Mouse (Mus musculus) kidney, embryonic 16.5 days (tissue): Measurements from ENCODE around the gene Hist1h2ae. TPM values are rescaled to one million over a fixed set of nuclear protein-coding genes. Genes with fewer than 3 reads are reported as not detected.
"Not testable (repeated sequence)": the region's sequence is repeated elsewhere in the genome, so short reads cannot be mapped to it uniquely, and the experiment has no call there.

Experiments used
- ATAC-seq: fragments of 200-750 bp; cut with Nextera tagmentation; 2 replicates; pipeline ENCODE4 v1.8.0; 2017; ENCODE audit warnings: moderate TSS enrichment; ENCODE audit not compliant: low FRiP score, low TSS enrichment
- H3K27ac ChIP-seq: fragments of 300-500 bp; sonication (generic); 2 replicates; pipeline ENCODE4 v1.5.1; 2014; ENCODE audit warnings: low read length
- H3K27me3 ChIP-seq: fragments of 300-500 bp; sonication (generic); 2 replicates; pipeline ENCODE4 v1.6.1; 2014; ENCODE audit warnings: low read length, control low read depth, mixed read lengths; ENCODE audit not compliant: insufficient read depth
- H3K36me3 ChIP-seq: fragments of 300-500 bp; sonication (generic); 2 replicates; pipeline ENCODE4 v1.6.1; 2014; ENCODE audit warnings: low read length, control low read depth, mixed read lengths; ENCODE audit not compliant: insufficient read depth
- H3K4me1 ChIP-seq: fragments of 300-500 bp; sonication (generic); 2 replicates; pipeline ENCODE4 v1.6.1; 2014; ENCODE audit warnings: low read length, control low read depth, mixed read lengths; ENCODE audit not compliant: insufficient read depth
- H3K4me2 ChIP-seq: fragments of 300-500 bp; sonication (generic); replicated peaks from 2 replicates; pipeline ENCODE4 v1.6.1; 2014; ENCODE audit warnings: low read depth, low read length
- H3K4me3 ChIP-seq: fragments of 300-500 bp; sonication (generic); 2 replicates; pipeline ENCODE4 v1.5.1; 2014; ENCODE audit warnings: mild to moderate bottlenecking, low read length
- H3K9ac ChIP-seq: fragments of 300-500 bp; sonication (generic); replicated peaks from 2 replicates; pipeline ENCODE4 v1.6.1; 2014; ENCODE audit warnings: low read length
- H3K9me3 ChIP-seq: fragments of 300-500 bp; sonication (generic); 2 replicates; pipeline ENCODE4 v1.6.1; 2016; ENCODE audit warnings: low read length, control low read depth
- WGBS: fragments of 180-500 bp; shearing (Covaris S2); extraction: QIAGEN DNeasy Blood & Tissue Kit; methylation state at CpG from one replicate; pipeline ENCODE4 v1.1.7; 2014; 5-methylcytosine and 5-hydroxymethylcytosine counted together
- polyA plus RNA-seq: library from polyadenylated mRNA; unstranded; fragments of >200 nt; fragmentation: Nextera tagmentation; extraction: Ambion mirVana; gene quantifications from 2 replicates; pipeline ENCODE4 v1.2.1, GENCODE M21; 2015

Hist1h2ae gene
- polyA plus RNA-seq, 1 experiment from 2014 or later = 57.7 TPM

DNA sequence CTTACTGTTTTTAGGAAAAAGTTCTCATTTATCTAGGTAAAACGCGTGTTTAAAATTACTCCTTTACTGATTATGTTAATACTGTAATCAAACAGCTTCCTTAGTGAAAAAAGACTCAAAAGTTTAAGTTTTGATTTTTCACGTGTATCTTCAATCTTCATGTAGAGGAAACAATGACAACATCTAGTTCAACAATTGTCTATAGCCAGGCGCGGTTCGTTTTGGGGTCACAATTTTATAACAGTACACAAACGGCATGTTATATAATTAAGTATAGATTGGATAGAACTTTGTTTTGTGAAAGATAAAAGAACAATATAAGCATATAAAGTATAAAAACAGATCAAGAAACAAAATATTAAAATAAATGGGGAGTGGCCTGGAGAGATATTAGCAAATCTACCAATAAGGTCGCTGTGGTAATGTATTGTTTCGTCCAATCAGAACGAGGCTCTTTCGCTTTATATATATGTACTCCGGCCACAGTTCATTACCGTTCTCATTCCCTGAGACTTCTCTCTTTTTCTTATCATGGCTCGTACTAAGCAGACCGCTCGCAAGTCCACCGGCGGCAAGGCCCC lies 4.3 kb upstream of the Hist1h2ae start, which contains the start of gene Hist1h3d:
Hist1h3d (plus strand) TSS at position 493 of the 581 bp plus-strand sequence.
- Histone ChIP-seq H3K4me2 (peak within 1 kb of the TSS; percentile 61), H3K9me3 (no peaks in the 10 kb centered on the region), H3K27me3 (no peaks in the 10 kb centered on the region), H3K9ac (peak within 1 kb of the TSS; percentile 79), H3K4me1 (peaks cover 15% of the 10 kb centered on the region), H3K27ac (peak within 1 kb of the TSS; percentile 89), H3K36me3 (no peaks in the 10 kb centered on the region), H3K4me3 (peak within 1 kb of the TSS; percentile 54)
- under 1% methylated on average over 17 of the region's 18 CpGs for WGBS
- peak; percentile 69 for ATAC-seq

DNA sequence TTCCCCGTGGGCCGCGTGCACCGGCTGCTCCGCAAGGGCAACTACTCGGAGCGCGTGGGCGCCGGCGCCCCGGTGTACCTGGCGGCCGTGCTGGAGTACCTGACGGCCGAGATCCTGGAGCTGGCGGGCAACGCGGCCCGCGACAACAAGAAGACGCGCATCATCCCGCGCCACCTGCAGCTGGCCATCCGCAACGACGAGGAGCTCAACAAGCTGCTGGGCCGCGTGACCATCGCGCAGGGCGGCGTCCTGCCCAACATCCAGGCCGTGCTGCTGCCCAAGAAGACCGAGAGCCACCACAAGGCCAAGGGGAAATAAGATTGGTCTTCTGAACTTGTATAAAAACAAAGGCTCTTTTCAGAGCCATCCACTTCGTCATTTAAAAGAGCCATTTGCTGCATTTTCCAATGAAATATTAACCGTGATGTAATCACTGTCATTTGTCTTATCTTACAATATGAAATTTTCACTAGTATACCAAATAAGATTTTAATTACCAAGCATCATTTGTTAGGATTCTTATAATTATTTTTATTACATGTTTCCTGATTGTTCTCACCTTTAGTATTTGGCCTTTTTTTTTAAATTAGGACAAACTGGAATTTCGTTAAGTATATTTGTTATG lies 3.6 kb upstream of the Hist1h2ae start:
- H3K27ac ChIP-seq = peak overlapping the region; percentile 89
- H3K4me3 ChIP-seq = peak overlapping the region; percentile 57
- not testable (repeated sequence) for H3K36me3 ChIP-seq, ATAC-seq, H3K9me3 ChIP-seq, H3K27me3 ChIP-seq
- under 1% methylated on average over 5 of the region's 39 CpGs for WGBS
- peak overlapping the region; percentile 51 for H3K4me2 ChIP-seq
- H3K4me1 ChIP-seq = peaks cover 20% of the 10 kb centered on the region
- 0 out of 2 replicates have a peak overlapping the region, but pooled peaks have one; percentile 53 for H3K9ac ChIP-seq

GRCm38 (mm10) chr13:23573898-23574524 lies 3.0 kb upstream of the Hist1h2ae start, which contains the start of the genes Hist1h2bf and Hist1h2ad:
Gene Hist1h2bf (minus strand): TSS chr13:23574196.
Gene Hist1h2ad (plus strand): TSS chr13:23574381.
- Histone ChIP-seq H3K4me3 (peak within 1 kb of the TSS; percentile 57), H3K4me2 (peak within 1 kb of the TSS; percentile 78), H3K27ac (peak within 1 kb of the TSS; percentile 97), H3K4me1 (peaks cover 22% of the 10 kb centered on the region), H3K9ac (peak within 1 kb of the TSS; percentile 80)
- under 1% methylated on average over 23 of the region's 42 CpGs for WGBS
- not testable (repeated sequence) for H3K36me3 ChIP-seq, H3K9me3 ChIP-seq, H3K27me3 ChIP-seq
- peak; percentile 92 for ATAC-seq

- peak overlapping the region; percentile 78 for H3K4me2 ChIP-seq
- H3K4me1 ChIP-seq = peaks cover 22% of the 10 kb centered on the region
- peak overlapping the region; percentile 80 for H3K9ac ChIP-seq
- not testable (repeated sequence) for H3K36me3 ChIP-seq, ATAC-seq, H3K9me3 ChIP-seq, H3K27me3 ChIP-seq
- WGBS = 5% methylated on average over 17 of the region's 20 CpGs
- H3K27ac ChIP-seq = peak overlapping the region; percentile 97
- H3K4me3 ChIP-seq = peak overlapping the region; percentile 57
Measured at GRCm38 (mm10) chr13:23573034-23573897, 2.2 kb upstream of the Hist1h2ae start.

DNA sequence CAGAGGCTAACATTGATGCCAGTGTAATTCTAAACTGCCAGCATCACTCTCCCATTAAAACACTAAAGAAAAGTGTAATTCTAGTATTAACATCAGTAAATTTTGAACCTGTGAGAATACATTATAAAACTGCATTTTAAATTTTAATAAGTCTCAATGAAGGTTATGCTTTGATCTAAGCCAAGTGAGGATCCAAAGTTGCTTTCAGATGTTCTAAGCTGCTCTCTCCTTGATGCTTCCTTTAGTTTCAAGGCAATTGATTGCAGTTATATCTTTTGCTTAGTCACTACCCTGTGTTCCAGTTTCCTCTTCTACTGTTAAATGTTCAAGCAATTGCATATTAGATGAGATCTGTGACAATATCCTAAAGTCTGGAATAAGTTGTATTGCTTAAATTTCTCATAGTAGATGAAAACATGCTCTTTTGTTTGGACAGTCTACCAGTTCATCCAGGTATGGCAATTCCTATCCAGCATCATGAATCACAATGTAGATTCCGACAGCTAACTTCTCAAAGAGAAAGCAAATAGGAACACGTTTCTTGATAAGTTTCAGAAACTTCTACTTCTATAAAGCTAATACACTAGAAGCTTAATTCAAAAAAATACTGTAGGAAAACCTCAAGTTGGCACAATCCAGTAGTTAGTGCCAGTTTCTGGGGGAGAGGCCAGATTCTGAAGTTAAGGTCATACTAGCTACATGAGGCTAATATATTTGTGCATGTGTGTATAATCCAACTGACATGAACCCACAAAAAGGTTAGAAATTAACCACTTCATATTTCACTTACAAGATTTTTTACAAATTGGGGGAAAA lies 1.4 kb upstream of the Hist1h2ae start:
- no peaks in the 10 kb centered on the region for H3K36me3 ChIP-seq
- H3K27me3 ChIP-seq = no peaks in the 10 kb centered on the region
- H3K9ac ChIP-seq = peak overlapping the region; percentile 80
- peak overlapping the region; percentile 78 for H3K4me2 ChIP-seq
- ATAC-seq = no peak
- H3K9me3 ChIP-seq = no peaks in the 10 kb centered on the region
- peaks cover 22% of the 10 kb centered on the region for H3K4me1 ChIP-seq
- WGBS = 18% methylated on average over 2 of the region's 2 CpGs
- peak overlapping the region; percentile 57 for H3K4me3 ChIP-seq
- peak overlapping the region; percentile 97 for H3K27ac ChIP-seq

DNA sequence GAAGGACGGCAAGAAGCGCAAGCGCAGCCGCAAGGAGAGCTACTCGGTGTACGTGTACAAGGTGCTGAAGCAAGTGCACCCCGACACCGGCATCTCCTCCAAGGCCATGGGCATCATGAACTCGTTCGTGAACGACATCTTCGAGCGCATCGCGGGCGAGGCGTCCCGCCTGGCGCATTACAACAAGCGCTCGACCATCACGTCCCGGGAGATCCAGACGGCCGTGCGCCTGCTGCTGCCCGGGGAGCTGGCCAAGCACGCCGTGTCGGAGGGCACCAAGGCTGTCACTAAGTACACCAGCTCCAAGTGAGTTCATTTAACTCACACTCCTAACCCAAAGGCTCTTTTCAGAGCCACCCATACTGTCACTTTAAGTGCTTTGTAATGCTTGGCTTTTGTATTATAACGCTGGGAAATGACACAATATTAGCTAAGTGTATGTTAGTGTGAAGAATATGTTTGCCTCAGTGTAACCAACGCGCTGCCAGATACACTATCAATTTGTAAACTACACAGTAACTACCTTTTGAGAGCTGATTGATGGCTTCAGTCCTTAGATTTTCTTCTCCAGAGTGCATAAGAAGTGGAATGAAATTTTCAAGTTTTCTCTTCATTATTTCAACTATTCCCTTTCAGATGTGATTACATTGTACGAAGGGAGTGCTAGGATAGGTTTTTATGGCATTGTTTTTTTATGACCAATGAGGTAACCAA lies 641 bp upstream of the Hist1h2ae start:
- not testable (repeated sequence) for ATAC-seq, H3K27me3 ChIP-seq, H3K36me3 ChIP-seq, H3K9me3 ChIP-seq
- H3K9ac ChIP-seq = peak overlapping the region; percentile 75
- peak overlapping the region; percentile 57 for H3K4me3 ChIP-seq
- H3K4me2 ChIP-seq = peak overlapping the region; percentile 78
- WGBS = under 1% methylated on average over 8 of the region's 34 CpGs
- H3K4me1 ChIP-seq = peaks cover 15% of the 10 kb centered on the region
- peak overlapping the region; percentile 97 for H3K27ac ChIP-seq

GRCm38 (mm10) chr13:23570261-23571021 lies 579 bp downstream of the Hist1h2ae start:
- not testable (repeated sequence) for H3K36me3 ChIP-seq, H3K4me1 ChIP-seq, ATAC-seq, H3K9me3 ChIP-seq, H3K27me3 ChIP-seq
- Histone ChIP-seq H3K4me3 (peak overlapping the region; percentile 57), H3K9ac (peak overlapping the region; percentile 61), H3K27ac (peak overlapping the region; percentile 97), H3K4me2 (peak overlapping the region; percentile 54)
- under 1% methylated on average over 20 of the region's 41 CpGs for WGBS

GRCm38 (mm10) chr13:23564482-23564881 lies 6.5 kb downstream of the Hist1h2ae start:
- whole genome bisulfite sequencing = 72% methylated on average over 2 of the region's 2 CpGs
- no peak for ATAC-seq
- Histone ChIP-seq H3K9me3 (no peaks in the 10 kb centered on the region), H3K36me3 (no peaks in the 10 kb centered on the region), H3K4me3 (no peak overlapping the region), H3K27ac (peak overlapping the region; percentile 100), H3K9ac (no peak overlapping the region), H3K4me1 (peaks cover under 1% of the 10 kb centered on the region; the same call in 1 of the 2 replicates), H3K27me3 (no peaks in the 10 kb centered on the region), H3K4me2 (no peak overlapping the region)
